Mouse (Mus musculus): ENCODE data around the gene Sparcl1. TPM values are rescaled to one million over a fixed set of nuclear protein-coding genes. Genes with fewer than 3 reads are reported as not detected.

Gene Sparcl1
- polyA plus RNA-seq, 1 experiment from 2014 or later: 117 TPM

DNA sequence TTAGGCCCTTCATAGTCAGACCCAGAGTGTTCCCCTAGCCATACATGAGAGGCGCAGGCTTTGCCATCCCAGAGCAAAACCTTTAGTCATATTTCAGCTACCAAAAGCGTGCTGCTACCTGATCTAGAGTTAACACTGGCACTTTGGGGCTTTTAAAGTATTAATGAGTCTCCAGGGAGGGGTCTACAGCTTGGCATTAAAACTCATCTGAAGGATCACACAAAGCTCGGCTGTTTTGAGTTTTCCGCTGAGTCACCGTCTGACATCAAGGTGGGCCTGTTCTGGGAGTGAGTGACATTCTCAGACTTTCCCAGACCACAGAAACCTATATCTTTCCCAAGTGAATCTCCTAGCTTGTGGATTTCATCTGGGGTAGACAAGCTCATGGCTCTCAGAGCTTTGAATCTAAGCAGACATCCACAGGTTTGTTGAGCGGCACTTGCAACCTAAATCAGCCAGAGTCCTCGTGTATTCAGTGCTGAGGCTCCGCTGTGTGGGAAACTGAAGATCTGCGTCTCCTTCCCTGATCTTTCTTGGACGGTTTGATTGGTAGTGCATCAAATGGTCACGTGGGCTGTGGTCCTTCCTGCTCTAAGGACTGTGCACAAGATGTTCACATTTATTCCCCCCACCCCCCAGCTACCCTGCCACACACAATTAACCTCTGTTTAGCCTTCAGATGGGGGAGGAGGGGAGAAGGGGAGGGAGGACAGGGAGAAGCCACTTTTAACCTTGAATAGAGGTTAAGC is 5.2 kb downstream of the Sparcl1 start:
- Histone ChIP-seq H3K9ac (ENCODE audit: low read depth, low read length) (no peak overlapping the region), H3K4me2 (ENCODE audit: low read depth, low read length) (peak overlapping the region; percentile 48), H3K9me3 (ENCODE audit: control insufficient read depth, low read length) (no peaks in the 10 kb centered on the region), H3K4me3 (ENCODE audit: low read depth, low read length) (peak overlapping the region; percentile 26), H3K36me3 (ENCODE audit: control insufficient read depth, insufficient read depth, low read length) (no peaks in the 10 kb centered on the region), H3K27ac (replicated peaks; ENCODE audit: low read depth, low read length) (peak overlapping the region; percentile 70), H3K4me1 (ENCODE audit: control insufficient read depth, insufficient read depth, low read length) (peaks cover 39% of the 10 kb centered on the region), H3K27me3 (replicated peaks; ENCODE audit: control insufficient read depth, insufficient read depth, low read length) (no peaks in the 10 kb centered on the region)
- ATAC-seq (ENCODE audit: low read depth) (peak; percentile 45; the same call in 1 of the 2 replicates), DNase-seq (ENCODE audit: low spot score) (peak; percentile 60)
- WGBS: 33% methylated on average over 11 of the region's 11 CpGs

DNA sequence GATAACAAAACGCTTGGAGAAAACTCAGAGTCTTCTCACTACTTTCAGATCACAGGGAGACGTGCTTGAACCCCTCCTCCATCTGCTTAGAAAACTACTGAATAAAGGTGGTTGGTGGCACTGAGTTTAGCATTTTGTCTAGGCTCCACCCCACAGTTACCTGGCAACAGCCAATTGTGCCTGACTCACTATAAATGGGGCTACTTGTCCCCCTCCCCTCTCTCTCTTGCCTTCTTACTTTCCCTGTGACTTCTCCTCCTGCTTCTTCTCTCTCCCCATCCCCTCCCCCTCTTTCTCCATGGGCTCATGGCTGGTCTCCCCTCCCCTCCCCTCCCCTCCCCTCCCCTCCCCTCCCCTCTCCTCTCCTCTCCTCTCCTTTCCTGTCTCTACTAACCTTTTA is 9.4 kb downstream of the Sparcl1 start:
- 79% methylated on average over 2 of the region's 2 CpGs for WGBS
- DNase-seq (ENCODE audit: low spot score): no peak
- no peak for ATAC-seq (ENCODE audit: low read depth)

DNA sequence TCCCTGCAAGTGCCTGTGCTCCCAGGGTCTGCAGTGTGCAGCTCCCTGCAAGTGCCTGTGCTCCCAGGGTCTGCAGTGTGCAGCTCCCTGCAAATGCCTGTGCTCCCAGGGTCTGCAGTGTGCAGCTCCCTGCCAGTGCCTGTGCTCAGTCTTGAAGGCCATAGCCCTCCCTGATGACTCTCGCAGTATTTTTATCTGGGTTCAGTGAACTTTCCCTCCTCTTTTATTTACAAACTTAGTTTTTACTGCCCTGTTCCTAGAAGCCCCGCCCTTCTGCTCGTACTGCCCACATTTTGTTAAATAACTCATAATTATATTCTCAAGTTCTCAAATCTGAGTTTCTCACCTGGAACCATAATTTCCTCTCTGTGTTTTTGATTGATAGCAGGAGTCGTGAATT is 10.4 kb downstream of the Sparcl1 start:
- no peaks in the 10 kb centered on the region for H3K27me3 ChIP-seq (replicated peaks; ENCODE audit: control insufficient read depth, insufficient read depth, low read length)
- peaks cover 8% of the 10 kb centered on the region; the same call in 1 of the 2 replicates for H3K4me1 ChIP-seq (ENCODE audit: control insufficient read depth, insufficient read depth, low read length)
- no peak overlapping the region for H3K9ac ChIP-seq (ENCODE audit: low read depth, low read length)
- DNase-seq (ENCODE audit: low spot score): no peak
- H3K36me3 ChIP-seq (ENCODE audit: control insufficient read depth, insufficient read depth, low read length): no peaks in the 10 kb centered on the region
- H3K4me2 ChIP-seq (ENCODE audit: low read depth, low read length): no peak overlapping the region
- 62% methylated on average over 4 of the region's 4 CpGs for WGBS
- no peak for ATAC-seq (ENCODE audit: low read depth)
- no peak overlapping the region for H3K27ac ChIP-seq (replicated peaks; ENCODE audit: low read depth, low read length)
- no peaks in the 10 kb centered on the region for H3K9me3 ChIP-seq (ENCODE audit: control insufficient read depth, low read length)
- no peak overlapping the region for H3K4me3 ChIP-seq (ENCODE audit: low read depth, low read length)

More for the DNA sequence above, 9.4 kb downstream of the Sparcl1 start:
- Histone ChIP-seq H3K4me1 (ENCODE audit: control insufficient read depth, insufficient read depth, low read length) (peaks cover 18% of the 10 kb centered on the region), H3K36me3 (ENCODE audit: control insufficient read depth, insufficient read depth, low read length) (no peaks in the 10 kb centered on the region), H3K4me2 (ENCODE audit: low read depth, low read length) (no peak overlapping the region), H3K9me3 (ENCODE audit: control insufficient read depth, low read length) (no peaks in the 10 kb centered on the region), H3K4me3 (ENCODE audit: low read depth, low read length) (no peak overlapping the region), H3K9ac (ENCODE audit: low read depth, low read length) (no peak overlapping the region), H3K27ac (replicated peaks; ENCODE audit: low read depth, low read length) (no peak overlapping the region), H3K27me3 (replicated peaks; ENCODE audit: control insufficient read depth, insufficient read depth, low read length) (no peaks in the 10 kb centered on the region)

DNA sequence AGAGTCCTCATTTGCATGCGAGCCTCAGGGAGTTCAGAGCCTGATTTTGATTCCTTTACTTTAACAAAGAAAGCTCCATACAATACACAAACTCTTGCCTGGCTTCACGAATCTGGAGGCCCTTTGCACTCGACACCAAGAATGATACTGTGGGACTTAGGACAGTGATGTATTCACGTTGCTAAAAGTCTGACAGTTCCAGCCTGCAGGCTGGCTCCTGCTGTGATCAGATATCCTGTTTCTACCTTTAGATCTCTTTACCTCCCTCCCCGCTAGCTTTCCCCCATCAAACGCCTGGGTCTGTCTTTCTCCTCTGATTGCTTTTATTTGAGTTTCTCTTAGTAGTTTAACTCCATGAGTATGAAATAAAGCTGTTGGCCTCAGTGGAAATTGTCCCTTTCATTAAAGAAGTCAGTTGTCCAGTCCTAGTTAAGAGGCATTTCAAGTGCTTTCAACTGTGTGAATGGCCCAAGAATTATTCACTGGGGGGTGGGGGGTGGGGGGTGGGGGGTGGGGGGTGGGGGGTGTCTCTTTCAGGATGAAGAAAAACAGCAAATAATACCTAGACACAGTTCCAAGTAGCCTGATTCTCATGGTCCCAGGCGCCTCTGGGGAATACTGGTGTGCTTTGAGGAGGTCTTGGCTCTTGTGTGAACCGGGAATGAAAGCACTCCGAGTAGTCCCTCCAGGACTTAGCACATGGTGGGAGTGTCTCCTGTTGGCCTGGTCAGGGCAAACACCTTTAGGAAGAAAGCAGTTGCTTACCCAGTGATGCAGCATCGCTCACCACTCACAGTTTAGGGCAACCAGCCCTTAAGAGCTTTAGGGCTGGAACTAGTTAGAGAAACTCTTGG is 11.6 kb downstream of the Sparcl1 start:
- H3K4me1 ChIP-seq (ENCODE audit: control insufficient read depth, insufficient read depth, low read length): peaks cover 4% of the 10 kb centered on the region; the same call in 1 of the 2 replicates
- H3K27me3 ChIP-seq (replicated peaks; ENCODE audit: control insufficient read depth, insufficient read depth, low read length): no peaks in the 10 kb centered on the region
- H3K27ac ChIP-seq (replicated peaks; ENCODE audit: low read depth, low read length): no peak overlapping the region
- H3K4me2 ChIP-seq (ENCODE audit: low read depth, low read length): no peak overlapping the region
- H3K36me3 ChIP-seq (ENCODE audit: control insufficient read depth, insufficient read depth, low read length): no peaks in the 10 kb centered on the region
- ATAC-seq (ENCODE audit: low read depth) (no peak), DNase-seq (ENCODE audit: low spot score) (no peak)
- H3K9me3 ChIP-seq (ENCODE audit: control insufficient read depth, low read length): no peaks in the 10 kb centered on the region
- H3K4me3 ChIP-seq (ENCODE audit: low read depth, low read length): no peak overlapping the region
- 20% methylated on average over 10 of the region's 10 CpGs for WGBS
- H3K9ac ChIP-seq (ENCODE audit: low read depth, low read length): no peak overlapping the region

DNA sequence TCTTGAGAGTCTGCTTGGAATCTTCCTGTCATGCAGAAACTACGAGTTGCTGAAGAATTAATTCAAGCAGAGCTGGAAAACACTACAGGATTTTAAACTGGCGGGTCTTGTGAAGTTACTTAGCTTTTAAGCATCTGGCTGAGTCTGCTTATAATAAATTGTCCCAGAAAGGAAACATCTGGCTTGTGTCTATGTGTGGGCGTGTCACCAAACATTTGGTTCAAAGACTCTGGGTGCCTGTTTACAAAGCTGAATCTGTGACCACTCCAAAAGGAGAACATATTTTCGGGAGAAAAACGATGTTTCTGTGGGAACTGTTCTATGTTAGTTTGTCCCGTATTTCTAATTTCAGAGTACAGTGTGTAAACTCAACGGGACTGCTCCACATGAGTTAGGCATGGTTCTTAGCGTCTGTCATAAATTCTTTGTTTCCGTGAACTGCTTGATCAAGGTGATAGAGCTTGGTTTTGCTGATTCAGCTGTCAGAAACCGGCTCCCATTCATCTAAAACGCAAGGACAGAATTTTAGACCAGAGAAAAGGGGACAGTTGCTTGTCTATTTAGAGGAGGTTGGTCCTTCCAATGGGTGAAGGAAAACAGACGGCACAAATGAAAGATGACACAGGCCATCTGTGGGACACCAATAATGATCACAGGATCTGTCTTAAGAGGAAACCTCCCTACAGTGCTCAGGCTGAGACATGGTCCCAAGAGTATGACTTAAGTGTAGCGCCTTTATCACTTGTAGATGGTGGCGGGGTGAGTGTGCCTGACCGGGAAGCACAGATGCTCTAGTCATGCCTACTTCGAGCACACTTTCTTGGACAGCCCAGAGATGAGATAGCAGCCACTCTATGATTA is 17.2 kb downstream of the Sparcl1 start:
- no peaks in the 10 kb centered on the region for H3K36me3 ChIP-seq (ENCODE audit: control insufficient read depth, insufficient read depth, low read length)
- H3K4me3 ChIP-seq (ENCODE audit: low read depth, low read length): no peak overlapping the region
- WGBS: 53% methylated on average over 16 of the region's 16 CpGs
- no peaks in the 10 kb centered on the region for H3K9me3 ChIP-seq (ENCODE audit: control insufficient read depth, low read length)
- DNase-seq (ENCODE audit: low spot score): peak; percentile 90
- no peak overlapping the region for H3K9ac ChIP-seq (ENCODE audit: low read depth, low read length)
- peak overlapping the region; percentile 70 for H3K27ac ChIP-seq (replicated peaks; ENCODE audit: low read depth, low read length)
- H3K4me2 ChIP-seq (ENCODE audit: low read depth, low read length): peak overlapping the region; percentile 31
- H3K4me1 ChIP-seq (ENCODE audit: control insufficient read depth, insufficient read depth, low read length): peaks cover 14% of the 10 kb centered on the region; the same call in 1 of the 2 replicates
- ATAC-seq (ENCODE audit: low read depth): no peak; the same call in 1 of the 2 replicates
- no peaks in the 10 kb centered on the region for H3K27me3 ChIP-seq (replicated peaks; ENCODE audit: control insufficient read depth, insufficient read depth, low read length)

DNA sequence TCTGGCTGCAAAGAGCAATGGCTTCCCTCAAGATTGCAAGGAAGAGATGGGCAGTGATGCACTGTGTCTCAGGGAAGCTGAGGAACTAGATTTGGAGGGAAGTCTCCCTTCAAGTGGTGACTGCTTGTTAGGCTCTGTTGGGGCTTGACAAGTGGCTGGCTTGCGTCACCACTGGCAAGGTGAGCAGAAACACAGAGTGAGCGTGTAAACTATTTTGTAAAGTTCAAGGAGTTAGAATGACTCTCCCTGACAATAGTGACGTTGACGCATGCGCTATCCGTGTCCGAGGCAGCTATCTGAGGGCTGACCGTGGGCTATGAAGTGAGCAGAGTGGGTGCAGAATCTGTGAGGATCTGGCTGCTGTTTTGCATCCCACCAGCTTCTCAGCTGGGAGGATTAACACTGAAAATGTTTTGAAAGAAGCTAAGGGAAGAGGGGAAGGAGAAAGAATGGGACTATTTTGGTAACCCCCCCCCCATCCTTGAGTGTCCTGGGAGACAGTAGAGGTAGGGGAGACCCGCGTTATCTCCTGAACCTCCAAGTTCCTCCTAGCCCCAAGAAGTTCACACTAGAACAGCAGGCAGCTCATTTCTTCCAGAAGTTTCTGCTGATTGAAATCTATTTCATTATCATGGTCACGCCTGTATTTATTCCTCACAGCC is 18.0 kb downstream of the Sparcl1 start:
- H3K4me3 ChIP-seq (ENCODE audit: low read depth, low read length): no peak overlapping the region
- 72% methylated on average over 11 of the region's 11 CpGs for WGBS
- no peaks in the 10 kb centered on the region for H3K9me3 ChIP-seq (ENCODE audit: control insufficient read depth, low read length)
- H3K4me1 ChIP-seq (ENCODE audit: control insufficient read depth, insufficient read depth, low read length): peaks cover 14% of the 10 kb centered on the region; the same call in 1 of the 2 replicates
- H3K27me3 ChIP-seq (replicated peaks; ENCODE audit: control insufficient read depth, insufficient read depth, low read length): no peaks in the 10 kb centered on the region
- no peak for ATAC-seq (ENCODE audit: low read depth)
- peak overlapping the region; percentile 31; the same call in 1 of the 2 replicates for H3K4me2 ChIP-seq (ENCODE audit: low read depth, low read length)
- no peak for DNase-seq (ENCODE audit: low spot score)
- no peaks in the 10 kb centered on the region for H3K36me3 ChIP-seq (ENCODE audit: control insufficient read depth, insufficient read depth, low read length)
- no peak overlapping the region for H3K9ac ChIP-seq (ENCODE audit: low read depth, low read length)
- peak overlapping the region; percentile 70 for H3K27ac ChIP-seq (replicated peaks; ENCODE audit: low read depth, low read length)

DNA sequence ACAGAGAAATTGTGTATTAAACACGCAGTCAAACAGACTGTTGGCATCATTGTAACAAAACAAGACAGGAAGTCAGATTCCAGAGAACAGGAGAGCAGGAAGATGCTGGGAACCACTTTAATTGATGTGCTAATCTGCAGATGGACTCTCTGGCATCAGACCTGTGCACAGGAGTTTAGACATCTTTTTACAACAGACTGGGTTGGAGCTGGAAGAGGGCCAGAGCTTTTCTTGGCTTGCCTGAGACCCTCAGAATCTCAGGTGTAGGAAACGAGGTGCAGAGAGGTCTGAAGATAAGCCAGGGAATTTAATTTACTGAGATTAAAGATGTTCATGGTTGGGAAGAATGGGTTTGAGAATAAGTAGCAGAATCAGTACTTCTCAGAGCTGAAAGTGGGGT is 23.8 kb downstream of the Sparcl1 start:
- Histone ChIP-seq H3K9me3 (ENCODE audit: control insufficient read depth, low read length) (no peaks in the 10 kb centered on the region), H3K4me2 (ENCODE audit: low read depth, low read length) (no peak overlapping the region), H3K9ac (ENCODE audit: low read depth, low read length) (no peak overlapping the region), H3K4me3 (ENCODE audit: low read depth, low read length) (no peak overlapping the region), H3K27me3 (replicated peaks; ENCODE audit: control insufficient read depth, insufficient read depth, low read length) (no peaks in the 10 kb centered on the region), H3K36me3 (ENCODE audit: control insufficient read depth, insufficient read depth, low read length) (no peaks in the 10 kb centered on the region), H3K27ac (replicated peaks; ENCODE audit: low read depth, low read length) (no peak overlapping the region), H3K4me1 (ENCODE audit: control insufficient read depth, insufficient read depth, low read length) (no peaks in the 10 kb centered on the region)
- no peak for DNase-seq (ENCODE audit: low spot score)
- ATAC-seq (ENCODE audit: low read depth): no peak
- 68% methylated on average over 2 of the region's 2 CpGs for WGBS

DNA sequence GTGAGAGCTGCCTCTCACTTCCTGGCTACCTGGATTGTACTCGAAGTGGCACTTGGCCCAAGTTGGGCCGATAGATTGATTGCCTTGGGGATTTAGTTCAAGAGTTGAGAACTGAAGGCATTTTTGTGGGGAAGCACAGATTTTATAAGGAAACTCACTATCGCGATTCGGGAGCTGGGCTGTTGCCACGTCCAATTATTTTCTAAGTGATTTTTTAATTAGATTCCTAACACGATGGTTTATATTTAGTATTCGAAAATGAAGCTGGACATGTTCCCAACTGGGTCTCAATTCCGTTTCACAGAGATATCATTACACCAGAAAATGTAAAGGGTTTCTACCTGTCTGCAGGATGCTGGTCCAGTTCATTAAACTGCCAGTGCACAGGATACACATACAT is 28.2 kb downstream of the Sparcl1 start:
- DNase-seq (ENCODE audit: low spot score) (no peak), ATAC-seq (ENCODE audit: low read depth) (no peak)
- Histone ChIP-seq H3K27ac (replicated peaks; ENCODE audit: low read depth, low read length) (no peak overlapping the region), H3K4me2 (ENCODE audit: low read depth, low read length) (no peak overlapping the region), H3K27me3 (replicated peaks; ENCODE audit: control insufficient read depth, insufficient read depth, low read length) (no peaks in the 10 kb centered on the region), H3K9ac (ENCODE audit: low read depth, low read length) (no peak overlapping the region), H3K4me3 (ENCODE audit: low read depth, low read length) (no peak overlapping the region), H3K36me3 (ENCODE audit: control insufficient read depth, insufficient read depth, low read length) (no peaks in the 10 kb centered on the region), H3K4me1 (ENCODE audit: control insufficient read depth, insufficient read depth, low read length) (no peaks in the 10 kb centered on the region), H3K9me3 (ENCODE audit: control insufficient read depth, low read length) (no peaks in the 10 kb centered on the region)
- 84% methylated on average over 9 of the region's 9 CpGs for WGBS
